Mouse (Mus musculus): ENCODE data around the gene Zmym4. TPM values are rescaled to one million over a fixed set of nuclear protein-coding genes. Genes with fewer than 3 reads are reported as not detected.

Zmym4 gene
- polyA plus RNA-seq, 1 experiment from 2014 or later: 31.3 TPM

DNA sequence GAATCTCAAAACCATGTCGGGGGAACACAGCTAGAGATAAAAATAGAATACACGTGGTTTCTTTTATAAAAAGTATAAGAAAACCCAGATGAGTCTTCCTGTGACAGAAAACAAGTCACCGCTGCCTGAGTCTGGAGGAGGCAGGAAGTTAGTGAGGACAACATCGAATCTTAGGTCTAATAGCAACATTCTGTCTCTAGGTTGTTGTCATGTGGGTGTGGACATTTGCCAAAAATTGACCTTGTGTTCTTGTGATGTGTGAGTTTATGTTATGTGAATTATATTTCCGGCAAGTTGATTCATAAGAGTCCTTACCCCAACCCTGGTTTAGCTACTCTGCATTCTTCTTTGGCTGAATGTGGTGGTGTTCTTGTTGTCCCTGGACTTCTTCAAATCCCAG is 154.7 kb downstream of the Zmym4 start:
- H3K4me1 ChIP-seq (replicated peaks; ENCODE audit: control insufficient read depth, insufficient read depth, low read length): no peaks in the 10 kb centered on the region
- no peaks in the 10 kb centered on the region for H3K9me3 ChIP-seq (ENCODE audit: control insufficient read depth, low read length)
- H3K9ac ChIP-seq: no peak overlapping the region
- no peak for ATAC-seq (ENCODE audit: low FRiP score)
- no peaks in the 10 kb centered on the region for H3K27me3 ChIP-seq (ENCODE audit: control insufficient read depth, insufficient read depth, low read length)
- no peak for DNase-seq (ENCODE audit: low spot score)
- 88% methylated on average over 5 of the region's 5 CpGs for WGBS
- H3K4me2 ChIP-seq (replicated peaks): no peak overlapping the region
- H3K4me3 ChIP-seq (replicated peaks; ENCODE audit: low read length): no peak overlapping the region
- H3K27ac ChIP-seq: no peak overlapping the region
- peaks cover 27% of the 10 kb centered on the region for H3K36me3 ChIP-seq (replicated peaks; ENCODE audit: control insufficient read depth, insufficient read depth)

Other genes with a start within 250 kb of the Zmym4 start
- 0.48 and 0.54 TPM in 2 replicates for gene Tfap2e, start 231.9 kb downstream of the Zmym4 start, polyA plus RNA-seq (2014; fragmentation: Nextera tagmentation; extraction: Ambion mirVana)
- gene Ncdn, start 214.7 kb downstream of the Zmym4 start, polyA plus RNA-seq (2014; fragmentation: Nextera tagmentation; extraction: Ambion mirVana): 116 and 123 TPM in 2 replicates
- 37.3 and 42.6 TPM in 2 replicates for gene AU040320, start 214.6 kb downstream of the Zmym4 start, polyA plus RNA-seq (2014; fragmentation: Nextera tagmentation; extraction: Ambion mirVana)
- 92.5 and 102 TPM in 2 replicates for gene Sfpq, start 53.2 kb upstream of the Zmym4 start, polyA plus RNA-seq (2014; fragmentation: Nextera tagmentation; extraction: Ambion mirVana)
- gene Zmym1, start 93.0 kb upstream of the Zmym4 start, polyA plus RNA-seq (2014; fragmentation: Nextera tagmentation; extraction: Ambion mirVana): 31.6 and 31.9 TPM in 2 replicates
- 33.8 and 34.0 TPM in 2 replicates for gene Zmym6, start 109.2 kb upstream of the Zmym4 start, polyA plus RNA-seq (2014; fragmentation: Nextera tagmentation; extraction: Ambion mirVana)
- 14.0 and 18.1 TPM in 2 replicates for gene Tmem35b, start 155.6 kb upstream of the Zmym4 start, polyA plus RNA-seq (2014; fragmentation: Nextera tagmentation; extraction: Ambion mirVana)
- gene Dlgap3, start 201.1 kb upstream of the Zmym4 start, polyA plus RNA-seq (2014; fragmentation: Nextera tagmentation; extraction: Ambion mirVana): 30.8 and 35.1 TPM in 2 replicates

Measured in hindbrain, embryonic 14.5 days (tissue).